Mouse (Mus musculus): ENCODE results near the gene Ereg.

- no peak for TF ChIP-seq CTCF (IDR thresholded peaks at IDR 0.05; ENCODE audit: low read depth, low read length)
- TF ChIP-seq POLR2A (IDR thresholded peaks at IDR 0.05; ENCODE audit: borderline replicate concordance, low read depth, low read length) = no peak
Observed at GRCm38 (mm10) chr5:91073626-91074025, 796 bp upstream of the Ereg start.
